Mouse (Mus musculus): ENCODE data around the gene Cdhr4. TPM values are rescaled to one million over a fixed set of nuclear protein-coding genes. Genes with fewer than 3 reads are reported as not detected.

Gene Cdhr4
- 1.4 and 1.7 TPM in 2 replicates for polyA plus RNA-seq (2015; fragmentation: Nextera tagmentation; extraction: Ambion mirVana)

GRCm38 (mm10) chr9:107992197-107992596 lies at the start of gene Cdhr4:
Gene Cdhr4, plus strand, starts transcription at chr9:107992497.

GRCm38 (mm10) chr9:107949922-107950235 lies 42.4 kb upstream of the Cdhr4 start, which contains the start of gene Traip:
Gene Traip, plus strand, starts transcription at chr9:107950136.

DNA sequence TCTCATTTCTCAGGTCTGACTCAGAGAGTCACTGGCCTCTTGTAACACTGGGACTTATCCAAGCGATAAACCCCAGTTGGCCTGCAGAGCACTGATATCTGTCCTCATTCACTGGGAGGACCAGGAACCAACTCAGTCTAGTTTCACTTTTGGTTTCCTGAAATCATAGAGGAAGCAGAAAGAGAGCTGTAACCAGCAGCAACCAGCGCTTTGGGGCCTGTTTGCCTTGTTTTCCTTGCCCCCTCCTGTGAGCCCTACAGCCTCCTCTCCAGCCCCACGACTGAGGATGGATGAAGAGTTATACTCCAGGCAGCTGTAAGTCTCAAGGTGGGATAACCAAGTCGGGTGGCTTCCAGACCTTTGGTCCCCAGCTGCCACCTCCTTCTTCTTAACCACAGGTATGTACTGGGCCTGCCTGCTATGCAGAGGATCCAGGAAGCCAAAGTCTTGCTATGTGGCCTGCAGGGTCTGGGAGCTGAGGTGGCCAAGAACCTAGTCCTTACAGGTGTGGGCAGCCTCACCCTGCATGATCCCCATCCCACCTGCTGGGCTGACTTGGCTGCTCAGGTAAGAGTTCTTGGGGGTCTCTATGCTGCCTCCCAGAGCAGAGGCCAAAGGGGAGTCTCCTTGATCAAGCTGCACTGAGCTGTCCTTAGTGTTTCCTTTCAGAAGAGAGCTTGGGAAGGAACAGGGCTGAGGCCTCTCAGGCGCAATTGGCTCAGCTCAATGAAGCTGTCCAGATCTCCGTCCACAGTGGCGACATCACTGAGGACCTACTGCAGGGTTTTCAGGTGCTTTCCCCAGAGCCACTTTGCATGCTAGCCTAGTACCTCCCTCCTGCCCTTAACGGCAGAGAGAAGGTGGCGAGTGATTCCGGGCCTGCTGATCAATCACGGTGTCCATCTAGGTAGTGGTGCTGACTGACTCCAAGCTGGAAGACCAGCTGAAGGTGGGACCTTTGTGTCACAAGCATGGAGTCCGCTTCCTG lies 16.6 kb upstream of the Cdhr4 start, which contains the start of gene Uba7:
Gene Uba7, plus strand, starts transcription at position 107 of the 988 bp plus-strand sequence.

GRCm38 (mm10) chr9:107982681-107983346 lies 9.5 kb upstream of the Cdhr4 start, which contains the start of gene Gm20661:
Gene Gm20661, plus strand, starts transcription at chr9:107983058.

GRCm38 (mm10) chr9:107985131-107986119 lies 6.9 kb upstream of the Cdhr4 start, which contains the start of gene Inka1:
Gene Inka1, minus strand, starts transcription at chr9:107985879.

DNA sequence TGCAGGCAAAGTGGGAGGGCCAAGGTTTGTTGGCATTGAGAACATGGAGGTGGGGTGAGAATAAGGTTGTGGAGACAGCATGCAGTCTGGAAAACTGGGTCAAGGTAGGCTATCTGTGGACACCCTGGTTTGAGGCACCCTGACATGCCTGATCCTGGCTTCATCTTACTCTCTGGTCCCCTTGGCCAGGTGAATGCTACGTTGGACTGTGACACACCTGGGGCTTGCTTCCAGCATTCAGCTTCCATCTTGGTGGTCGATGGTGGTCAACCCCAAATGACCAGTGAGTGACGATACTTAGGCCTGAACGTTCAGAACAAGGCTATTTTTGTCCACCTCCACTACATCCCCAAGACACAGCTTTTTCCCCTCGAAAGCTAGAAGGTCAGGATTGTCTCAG lies 3.8 kb downstream of the Cdhr4 start, which contains the start of gene Gm20662:
Gene Gm20662, plus strand, starts transcription at position 301 of the 400 bp plus-strand sequence.

GRCm38 (mm10) chr9:108001922-108002770 lies 9.8 kb downstream of the Cdhr4 start, which contains the start of gene Ip6k1:
Gene Ip6k1, plus strand, starts transcription at chr9:108002501.

GRCm38 (mm10) chr9:108049016-108049455 lies 56.7 kb downstream of the Cdhr4 start, which contains the start of gene Gmppb:
Gene Gmppb, plus strand, starts transcription at chr9:108049242.

Other genes with a start within 250 kb of the Cdhr4 start
- gene Rbm5, start 221.5 kb upstream of the Cdhr4 start, polyA plus RNA-seq (2015; fragmentation: Nextera tagmentation; extraction: Ambion mirVana) = 66.5 and 71.1 TPM in 2 replicates
- 24.1 and 26.4 TPM in 2 replicates for gene Rbm6, start 119.3 kb upstream of the Cdhr4 start, polyA plus RNA-seq (2015; fragmentation: Nextera tagmentation; extraction: Ambion mirVana)
- 5.9 and 6.6 TPM in 2 replicates for gene Mon1a, start 104.3 kb upstream of the Cdhr4 start, polyA plus RNA-seq (2015; fragmentation: Nextera tagmentation; extraction: Ambion mirVana)
- 2.4 and 3.3 TPM in 2 replicates for gene Mst1r, start 85.6 kb upstream of the Cdhr4 start, polyA plus RNA-seq (2015; fragmentation: Nextera tagmentation; extraction: Ambion mirVana)
- not detected in 2 replicates for gene Actl11, start 64.0 kb upstream of the Cdhr4 start, polyA plus RNA-seq (2015; fragmentation: Nextera tagmentation; extraction: Ambion mirVana)
- 0.43 and 0.68 TPM in 2 replicates for gene Camkv, start 56.8 kb upstream of the Cdhr4 start, polyA plus RNA-seq (2015; fragmentation: Nextera tagmentation; extraction: Ambion mirVana)
- gene Traip, start 42.4 kb upstream of the Cdhr4 start, polyA plus RNA-seq (2015; fragmentation: Nextera tagmentation; extraction: Ambion mirVana) = 3.4 and 4.0 TPM in 2 replicates
- gene Uba7, start 17.0 kb upstream of the Cdhr4 start, polyA plus RNA-seq (2015; fragmentation: Nextera tagmentation; extraction: Ambion mirVana) = 16.0 and 16.9 TPM in 2 replicates
- 0.50 and 0.72 TPM in 2 replicates for gene Gm20661, start 9.4 kb upstream of the Cdhr4 start, polyA plus RNA-seq (2015; fragmentation: Nextera tagmentation; extraction: Ambion mirVana)
- 31.7 and 41.4 TPM in 2 replicates for gene Inka1, start 6.6 kb upstream of the Cdhr4 start, polyA plus RNA-seq (2015; fragmentation: Nextera tagmentation; extraction: Ambion mirVana)
- gene Gm20662, start 3.9 kb downstream of the Cdhr4 start, polyA plus RNA-seq (2015; fragmentation: Nextera tagmentation; extraction: Ambion mirVana) = not detected in 2 replicates
- 23.7 and 26.7 TPM in 2 replicates for gene Ip6k1, start 10.0 kb downstream of the Cdhr4 start, polyA plus RNA-seq (2015; fragmentation: Nextera tagmentation; extraction: Ambion mirVana)
- gene Gmppb, start 56.7 kb downstream of the Cdhr4 start, polyA plus RNA-seq (2015; fragmentation: Nextera tagmentation; extraction: Ambion mirVana) = 14.2 and 16.8 TPM in 2 replicates
- gene Amigo3, start 60.7 kb downstream of the Cdhr4 start, polyA plus RNA-seq (2015; fragmentation: Nextera tagmentation; extraction: Ambion mirVana) = 0.86 and 1.2 TPM in 2 replicates
- 0.19 and 0.44 TPM in 2 replicates for gene Mst1, start 87.9 kb downstream of the Cdhr4 start, polyA plus RNA-seq (2015; fragmentation: Nextera tagmentation; extraction: Ambion mirVana)
- gene Rnf123, start 90.8 kb downstream of the Cdhr4 start, polyA plus RNA-seq (2015; fragmentation: Nextera tagmentation; extraction: Ambion mirVana) = 24.1 and 31.9 TPM in 2 replicates
- gene Apeh, start 102.1 kb downstream of the Cdhr4 start, polyA plus RNA-seq (2015; fragmentation: Nextera tagmentation; extraction: Ambion mirVana) = 25.7 and 28.6 TPM in 2 replicates
- gene Bsn, start 197.9 kb downstream of the Cdhr4 start, polyA plus RNA-seq (2015; fragmentation: Nextera tagmentation; extraction: Ambion mirVana) = 0.12 and 0.13 TPM in 2 replicates

Measured in skeletal muscle tissue, postnatal 0 days (tissue).